Mouse (Mus musculus): ENCODE data around the gene Angptl7.

Angptl7 gene

GRCm38 (mm10) chr4:148455477-148456025 is 44.7 kb downstream of the Angptl7 start:
- DNase-seq (ENCODE audit: low spot score in 2 of 2), result no peak

- no peak for DNase-seq (ENCODE audit: low spot score in 2 of 2)
Observed at GRCm38 (mm10) chr4:148453707-148454106, 46.6 kb downstream of the Angptl7 start.

GRCm38 (mm10) chr4:148448853-148449245 is 51.4 kb downstream of the Angptl7 start:
- no peak for DNase-seq (ENCODE audit: low spot score in 2 of 2)

- DNase-seq (ENCODE audit: low spot score in 2 of 2), result peak; percentile 90 to 94
Observed at GRCm38 (mm10) chr4:148448179-148448852, 51.9 kb downstream of the Angptl7 start, which contains the start of gene Mtor. Mtor (plus strand) TSS chr4:148448611.

Measured in cerebellum, postnatal 4 days (tissue).